Mouse (Mus musculus) adipocyte (in vitro differentiated cells): Measurements from ENCODE around the gene Topbp1.
A peak's percentile ranks its signal among the peaks of the same experiment; 100 is the strongest.

Source experiments
- DNase-seq: peaks from one replicate; pipeline ENCODE4 v3.0.0-alpha.2; 2016; ENCODE audit warnings: low spot score

Gene Topbp1

DNA sequence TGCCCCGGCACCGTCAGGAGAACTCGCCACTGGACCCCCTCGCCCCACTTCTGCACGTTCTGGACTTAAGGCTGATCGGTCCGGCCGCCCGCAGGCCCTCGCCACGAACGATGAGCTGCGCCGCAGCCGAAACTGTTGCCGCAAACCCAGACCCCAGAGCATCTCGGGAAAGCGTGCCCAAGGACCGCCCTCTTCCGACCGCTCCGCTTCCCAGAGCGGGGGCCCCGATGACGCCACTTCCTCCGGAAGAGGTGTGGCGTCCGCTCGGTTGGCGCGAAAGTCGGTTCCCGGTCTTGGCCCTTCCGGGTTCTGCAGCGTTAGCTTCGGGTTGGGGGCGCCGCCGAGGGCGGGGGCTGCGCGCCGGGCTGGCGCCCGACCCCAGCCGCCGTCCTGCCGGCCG is at the start of gene Topbp1, which contains the start of gene 1300017J02Rik:
Gene Topbp1 (plus strand): TSS at position 289 of the 400 bp plus-strand sequence.
Gene 1300017J02Rik (minus strand): TSS at position 156 of the 400 bp plus-strand sequence.
- peak; percentile 92 for DNase-seq

DNA sequence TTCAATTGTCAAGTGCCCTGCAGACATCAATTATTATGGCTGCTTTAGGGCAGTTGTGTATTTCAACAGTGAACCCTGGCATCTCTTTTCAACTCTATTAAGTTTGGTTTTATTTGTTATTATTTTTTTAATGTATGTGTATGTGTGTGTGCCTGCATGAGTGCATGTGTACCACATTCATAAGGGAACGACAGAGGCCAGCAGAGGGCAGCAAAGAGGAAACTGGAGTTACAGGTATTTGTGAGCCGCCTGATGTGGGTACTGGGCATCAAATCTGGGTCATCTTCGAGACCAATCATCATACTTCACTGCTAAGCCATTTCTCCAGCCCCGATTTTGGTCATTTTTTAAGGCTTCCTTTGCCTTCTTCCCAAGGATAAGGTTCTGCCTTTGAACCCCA is 39.2 kb upstream of the Topbp1 start:
- DNase-seq: no peak

DNA sequence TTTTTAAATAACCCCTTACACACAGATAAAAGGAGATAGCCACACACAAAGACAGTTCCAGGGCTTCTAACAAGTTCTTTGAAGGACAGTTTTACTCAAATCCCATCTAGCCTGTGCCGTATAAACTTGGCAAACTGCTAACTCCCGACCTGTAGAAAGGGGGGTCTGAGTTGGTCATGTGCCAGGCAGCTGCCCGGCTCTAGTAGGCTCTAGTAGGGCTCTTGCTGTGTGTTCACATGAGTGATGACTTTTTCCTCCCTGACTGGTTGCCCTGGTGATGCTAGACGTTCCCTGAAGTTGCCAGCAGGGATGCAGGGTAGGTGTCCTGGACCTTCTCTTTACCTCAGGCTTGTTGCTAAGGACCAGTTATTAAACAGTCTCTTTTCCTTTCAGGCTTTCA is 33.9 kb upstream of the Topbp1 start:
- DNase-seq: no peak

DNA sequence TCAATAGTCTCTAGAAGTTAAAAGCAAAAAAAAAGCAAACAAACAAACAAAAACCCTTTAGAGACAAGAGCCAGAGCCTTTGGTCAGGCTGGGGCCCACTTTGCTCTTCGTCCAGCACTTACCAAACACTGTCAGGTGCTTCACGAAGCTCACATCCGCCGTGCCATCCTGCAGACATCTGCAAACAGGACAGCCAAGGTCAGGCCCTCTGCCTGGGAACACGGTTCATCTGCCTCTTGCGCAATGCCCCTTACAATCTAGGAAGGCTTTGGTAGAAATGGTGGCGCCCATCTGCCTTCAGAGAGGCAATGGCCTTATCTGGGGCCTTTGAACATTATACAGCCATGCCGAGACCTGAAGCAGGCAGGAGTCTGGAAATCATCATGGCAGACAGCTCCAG is 30.2 kb upstream of the Topbp1 start:
- DNase-seq: no peak

DNA sequence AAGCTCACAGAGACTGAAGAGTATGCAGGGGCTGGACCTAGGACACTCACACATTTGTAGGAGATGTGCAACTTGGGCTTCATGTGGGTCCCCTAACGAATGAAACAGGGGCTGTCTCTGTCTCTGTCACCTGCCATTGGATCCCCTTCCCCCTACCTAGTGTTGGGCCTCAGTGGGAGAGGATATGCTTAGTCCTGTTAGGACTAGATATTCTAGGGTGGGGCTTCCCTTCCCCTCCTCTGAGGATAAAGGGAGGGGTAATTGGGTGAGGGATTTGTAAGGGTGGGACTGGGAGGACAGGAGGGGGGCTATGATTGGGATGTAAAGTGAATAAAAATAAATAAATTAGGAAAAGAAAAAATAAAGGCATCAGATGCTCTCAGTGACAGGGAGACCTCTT is 29.3 kb upstream of the Topbp1 start:
- DNase-seq: no peak

- no peak for DNase-seq
Measured at GRCm38 (mm10) chr9:103276876-103277275, 28.1 kb upstream of the Topbp1 start.

DNA sequence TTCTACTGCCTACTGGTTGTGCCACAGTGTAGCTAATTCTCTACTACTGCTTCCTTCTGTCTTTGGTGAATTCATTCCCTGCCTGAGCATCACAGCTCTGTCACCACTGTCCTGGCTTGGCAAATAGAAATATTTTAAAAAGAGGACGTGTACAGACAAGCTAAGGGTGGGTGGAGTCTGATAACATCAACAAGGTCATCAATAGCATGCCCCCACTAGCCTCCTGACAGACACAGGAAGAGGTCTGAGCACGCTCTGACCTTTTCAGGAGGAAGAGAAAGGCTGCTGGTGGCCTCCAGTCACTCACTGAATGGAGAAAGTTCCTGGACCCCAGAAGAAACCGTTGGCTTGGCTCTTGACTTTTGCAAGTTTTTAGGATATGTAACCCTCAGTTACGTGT is 18.6 kb upstream of the Topbp1 start:
- no peak for DNase-seq

DNA sequence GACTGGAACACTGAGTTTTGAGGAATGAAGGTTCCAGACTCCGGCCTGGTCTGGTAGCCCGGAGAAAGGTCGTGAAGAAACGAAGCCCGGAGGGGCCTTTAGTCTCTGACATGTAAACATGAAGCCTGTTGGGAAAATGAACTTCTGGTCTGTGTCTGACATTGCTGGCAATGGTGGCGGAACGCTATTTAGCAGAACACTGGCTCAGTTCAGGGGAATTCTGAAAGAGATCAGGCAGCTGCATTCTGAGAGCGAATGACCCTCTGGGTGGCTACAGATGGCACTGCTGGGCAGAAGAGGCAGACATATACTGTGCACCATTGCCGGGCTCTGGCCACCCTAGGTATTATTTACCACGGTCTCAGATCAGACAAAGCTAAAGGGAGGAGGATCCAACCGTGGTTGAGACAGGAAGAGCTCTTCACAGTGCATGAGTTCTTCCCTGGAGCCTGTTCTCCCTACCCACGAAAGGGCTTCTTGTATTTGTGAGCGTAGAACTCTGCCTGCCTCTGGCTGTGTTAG is 18.1 kb upstream of the Topbp1 start:
- DNase-seq: peak; percentile 47

- no peak for DNase-seq
Measured at GRCm38 (mm10) chr9:103287840-103288488, 17.1 kb upstream of the Topbp1 start.

DNA sequence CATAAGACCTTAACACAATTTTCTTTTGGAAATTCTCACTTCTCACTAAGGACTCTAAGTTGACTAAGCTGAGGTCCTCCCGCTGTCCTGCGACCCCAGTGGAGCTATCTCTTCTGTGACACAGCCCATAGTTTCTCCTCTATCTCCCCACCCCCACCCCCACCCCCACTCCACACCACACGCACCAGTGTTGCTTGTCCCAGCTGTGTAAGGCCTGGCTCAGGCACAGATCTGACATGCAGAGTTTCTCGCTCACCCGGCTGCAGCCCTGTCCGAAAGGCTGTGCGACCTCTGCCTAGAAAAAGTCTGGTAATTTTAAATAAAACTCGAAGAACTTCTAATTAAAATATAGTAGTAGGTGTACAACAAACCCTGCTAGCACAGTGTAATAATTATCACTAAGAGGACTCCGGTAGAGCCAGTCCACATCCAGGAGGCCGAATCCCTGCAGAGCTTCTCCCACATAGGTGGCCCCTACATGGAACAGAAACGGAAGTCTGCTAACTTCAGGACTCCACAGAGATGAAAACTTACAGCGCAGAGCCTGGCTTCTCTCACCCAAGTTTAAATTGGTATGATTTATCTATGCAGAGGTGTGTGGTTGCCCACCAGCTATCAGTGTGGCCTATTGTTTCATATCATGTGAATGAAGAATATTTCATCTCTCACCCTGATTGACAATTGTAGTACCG is 16.4 kb upstream of the Topbp1 start:
- no peak for DNase-seq

DNA sequence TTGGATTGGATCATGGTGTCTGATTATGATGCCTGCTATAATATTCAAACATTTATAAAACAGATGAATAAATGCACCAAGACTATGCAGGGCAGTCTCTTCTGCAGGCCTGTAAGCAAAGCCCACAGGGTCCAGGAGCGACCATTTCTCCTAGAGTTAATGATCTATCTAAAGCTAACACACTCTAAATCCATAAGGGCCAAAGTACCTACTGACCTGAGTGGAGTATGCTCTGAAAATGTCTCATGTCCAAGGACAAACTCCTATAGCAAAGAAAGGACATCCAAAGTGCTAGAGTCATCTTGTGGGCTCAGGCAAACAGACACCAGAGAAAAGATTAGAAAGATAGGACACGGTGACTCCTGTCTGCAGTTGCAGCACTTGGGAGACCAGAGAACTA is 10.5 kb upstream of the Topbp1 start:
- no peak for DNase-seq

DNA sequence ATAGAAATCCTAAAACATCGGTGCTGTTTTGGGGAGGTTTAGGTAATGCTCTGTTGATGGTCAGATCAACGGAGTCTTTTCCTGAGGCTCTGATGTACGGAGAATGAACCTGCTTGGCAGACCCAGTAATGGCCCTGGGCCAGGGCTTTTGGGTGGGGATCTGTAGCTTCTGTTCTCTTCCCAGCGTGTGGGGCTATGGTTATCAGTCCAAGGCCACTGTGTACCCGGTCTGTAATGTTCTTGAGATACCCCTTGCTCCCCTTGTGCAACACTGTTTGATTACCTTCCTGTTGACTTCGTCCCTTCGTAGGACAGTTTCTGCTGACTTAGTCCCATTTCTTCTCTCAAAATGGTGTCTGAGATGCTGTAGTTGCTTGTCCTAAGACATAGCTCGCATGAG is 3.9 kb upstream of the Topbp1 start:
- DNase-seq: no peak

- DNase-seq: no peak
Measured at GRCm38 (mm10) chr9:103302239-103302638, 2.8 kb upstream of the Topbp1 start.

DNA sequence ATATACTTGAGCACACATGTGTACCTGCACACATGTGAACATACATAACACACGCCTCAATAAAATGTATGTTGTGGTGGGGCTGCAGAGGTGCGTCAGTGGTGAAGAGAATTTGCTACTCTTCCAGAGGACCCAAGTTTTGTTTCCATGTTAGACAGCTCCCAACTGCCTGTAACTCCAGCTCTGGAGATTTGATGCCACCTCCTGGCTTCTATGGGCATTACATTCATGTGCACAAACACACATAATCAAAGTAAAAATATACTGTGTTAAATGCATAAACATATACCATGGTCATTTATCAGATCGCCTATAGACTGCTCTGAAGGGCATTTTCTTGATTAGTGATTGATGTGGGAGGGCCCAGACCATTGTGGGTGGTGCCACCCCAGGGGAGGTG is 2.3 kb upstream of the Topbp1 start:
- DNase-seq: peak; percentile 78

GRCm38 (mm10) chr9:103305332-103306041 is 472 bp downstream of the Topbp1 start:
- peak; percentile 52 for DNase-seq

DNA sequence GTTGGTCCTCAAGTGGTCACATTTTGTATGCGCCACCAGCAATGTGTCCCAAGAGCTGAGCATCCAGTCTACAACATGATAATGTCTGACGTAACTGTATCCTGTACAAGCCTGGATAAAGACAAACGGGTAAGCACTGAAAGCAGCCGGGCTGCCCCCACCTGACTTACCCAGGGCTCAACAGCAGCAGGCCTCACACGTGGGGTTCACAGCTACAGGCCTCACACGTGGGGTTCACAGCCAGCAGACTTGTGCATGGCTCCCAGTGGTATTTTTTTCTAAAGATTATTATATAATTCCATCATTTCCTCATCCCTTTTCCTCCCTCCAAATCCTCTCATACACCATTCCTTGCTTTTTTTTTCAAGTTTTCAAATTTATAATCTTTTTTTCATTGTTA is 4.8 kb downstream of the Topbp1 start:
- no peak for DNase-seq

DNA sequence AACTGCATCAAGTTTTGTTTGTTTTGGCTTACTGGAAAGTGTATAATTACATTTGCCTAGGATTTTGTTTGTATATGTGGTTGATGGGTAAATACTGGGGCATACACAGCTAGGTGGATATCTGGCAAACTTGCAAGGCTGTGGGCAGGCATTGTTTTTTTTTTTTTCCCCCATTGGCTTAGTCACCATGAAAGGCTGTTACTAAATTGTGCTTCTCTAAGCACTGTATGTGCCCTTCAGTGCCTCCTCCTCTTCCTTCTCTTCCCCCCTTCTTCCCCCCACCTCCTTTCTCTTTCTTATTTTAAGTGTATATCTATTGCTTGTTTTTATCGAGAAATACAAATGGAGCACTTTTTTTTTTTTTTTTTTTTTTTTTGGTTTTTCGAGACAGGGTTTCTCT is 19.7 kb downstream of the Topbp1 start:
- DNase-seq: no peak

- DNase-seq: no peak
Measured at GRCm38 (mm10) chr9:103326449-103326848, 21.4 kb downstream of the Topbp1 start.

DNA sequence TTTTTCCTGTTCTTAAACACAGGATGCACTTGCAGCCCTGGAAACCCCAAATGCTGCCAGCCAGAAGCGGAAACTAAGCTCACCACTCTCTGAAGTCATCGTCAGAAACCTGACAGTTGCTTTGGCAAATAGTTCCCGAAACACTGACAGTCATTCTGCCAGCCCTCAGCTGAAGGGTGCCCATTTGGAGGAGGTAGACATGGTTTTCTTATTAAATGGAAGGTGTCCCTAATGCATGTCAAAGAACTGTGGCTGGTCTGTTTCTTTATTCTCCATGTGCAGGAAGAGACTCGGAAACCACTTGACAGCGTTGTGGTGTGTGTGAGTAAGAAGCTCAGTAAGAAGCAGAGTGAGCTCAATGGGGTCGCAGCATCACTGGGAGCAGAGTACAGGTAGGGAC is 27.6 kb downstream of the Topbp1 start:
- DNase-seq: no peak

GRCm38 (mm10) chr9:103336912-103337311 is 31.9 kb downstream of the Topbp1 start:
- no peak for DNase-seq

DNA sequence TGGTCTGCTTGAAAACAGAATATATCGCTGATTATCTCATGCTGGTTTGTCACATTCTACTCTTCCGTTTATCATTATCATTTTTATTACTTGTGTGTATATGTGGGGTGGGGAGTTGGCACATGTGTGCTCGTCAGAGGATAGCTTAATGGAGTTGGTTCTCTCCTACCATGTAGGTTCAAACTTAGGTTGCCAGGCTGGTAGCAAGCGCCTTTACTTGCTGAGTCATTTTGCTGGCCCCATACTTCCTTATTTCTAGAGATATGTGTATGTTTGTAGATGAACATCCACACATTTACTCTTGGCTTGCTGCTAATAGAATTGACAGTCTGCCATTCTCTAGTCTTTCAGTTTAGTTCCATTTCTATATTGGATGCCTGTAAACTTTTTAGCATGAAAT is 42.0 kb downstream of the Topbp1 start:
- no peak for DNase-seq

DNA sequence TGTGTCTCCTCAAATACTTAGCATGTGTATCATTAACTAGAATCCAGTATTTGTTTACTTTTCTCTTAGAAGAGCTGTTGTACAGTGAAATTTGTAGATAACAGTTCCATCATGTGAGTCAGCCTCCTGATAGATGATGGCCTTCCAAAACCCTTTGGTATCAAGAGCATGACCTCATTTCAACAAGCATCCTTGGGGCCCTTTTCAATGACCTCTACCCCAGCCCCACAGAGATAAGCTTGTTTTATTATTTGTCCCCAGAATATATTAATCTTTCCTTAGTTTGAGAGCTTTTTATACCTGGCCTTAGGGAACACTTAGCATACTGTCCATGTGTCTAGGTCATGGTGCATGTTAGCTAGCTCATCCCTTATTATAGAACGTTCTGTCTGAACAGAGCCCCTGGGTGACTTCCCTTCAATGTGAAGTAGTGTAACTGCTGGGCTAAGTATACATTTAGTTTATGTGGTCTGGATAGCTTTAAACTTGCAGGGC is 43.0 kb downstream of the Topbp1 start:
- no peak for DNase-seq

GRCm38 (mm10) chr9:103348791-103349190 is 43.8 kb downstream of the Topbp1 start:
- peak; percentile 65 for DNase-seq
